Mouse (Mus musculus) embryonic fibroblast, embryonic 13.5 days (primary cell): ENCODE measurements around the gene Gna11. TPM values are rescaled to one million over a fixed set of nuclear protein-coding genes. Genes with fewer than 3 reads are reported as not detected.

ENCODE experiments used
- H3K27ac ChIP-seq: 2 replicates; pipeline ENCODE4 v1.5.1; 2012; ENCODE audit warnings: low read length, control low read depth, inconsistent platforms; ENCODE audit not compliant: insufficient read depth
- H3K4me1 ChIP-seq: 2 replicates; pipeline ENCODE4 v1.6.1; 2011; ENCODE audit warnings: low read length; ENCODE audit not compliant: control insufficient read depth, insufficient read depth
- H3K4me3 ChIP-seq: 2 replicates; pipeline ENCODE4 v1.5.1; 2011; ENCODE audit warnings: mild to moderate bottlenecking, control low read depth, low read length; ENCODE audit not compliant: insufficient read depth
- CTCF ChIP-seq: IDR thresholded peaks from 2 replicates; pipeline ENCODE4 v1.5.1; 2011; ENCODE audit warnings: mild to moderate bottlenecking, control low read depth, low read length, moderate library complexity, borderline replicate concordance; ENCODE audit not compliant: insufficient read depth
- POLR2A ChIP-seq: IDR thresholded peaks from 2 replicates; pipeline ENCODE4 v1.6.1; 2011; ENCODE audit warnings: low read depth, mild to moderate bottlenecking, control low read depth, low read length, moderate library complexity
- polyA plus RNA-seq: library from polyadenylated mRNA; stranded (reverse); fragments of >200 nt; gene quantifications from 2 replicates; pipeline ENCODE4 v1.2.4, GENCODE M21; 2011; ENCODE audit warnings: low read depth; ENCODE audit not compliant: missing spikeins, insufficient read length

The Gna11 gene
- polyA plus RNA-seq, 1 experiment, result 66.3 TPM

GRCm38 (mm10) chr10:81556282-81556681 lies 11.3 kb upstream of the Gna11 start:
- TF ChIP-seq CTCF, result peak; percentile 44; the same call in 1 of the 2 replicates
- no peak for TF ChIP-seq POLR2A
- Histone ChIP-seq H3K4me3 (no peak overlapping the region), H3K27ac (no peak overlapping the region), H3K4me1 (no peaks in the 10 kb centered on the region)

GRCm38 (mm10) chr10:81553807-81554755 lies 9.1 kb upstream of the Gna11 start:
- H3K27ac ChIP-seq, result no peak overlapping the region
- no peak for TF ChIP-seq CTCF
- no peak for TF ChIP-seq POLR2A

GRCm38 (mm10) chr10:81553232-81553631 lies 8.2 kb upstream of the Gna11 start:
- H3K4me3 ChIP-seq, result no peak overlapping the region
- no peak overlapping the region for H3K27ac ChIP-seq
- no peaks in the 10 kb centered on the region for H3K4me1 ChIP-seq
- TF ChIP-seq POLR2A (no peak), CTCF (peak; percentile 66)

More at GRCm38 (mm10) chr10:81553807-81554755, 9.1 kb upstream of the Gna11 start:
- H3K4me1 ChIP-seq, result no peaks in the 10 kb centered on the region
- H3K4me3 ChIP-seq, result no peak overlapping the region

DNA sequence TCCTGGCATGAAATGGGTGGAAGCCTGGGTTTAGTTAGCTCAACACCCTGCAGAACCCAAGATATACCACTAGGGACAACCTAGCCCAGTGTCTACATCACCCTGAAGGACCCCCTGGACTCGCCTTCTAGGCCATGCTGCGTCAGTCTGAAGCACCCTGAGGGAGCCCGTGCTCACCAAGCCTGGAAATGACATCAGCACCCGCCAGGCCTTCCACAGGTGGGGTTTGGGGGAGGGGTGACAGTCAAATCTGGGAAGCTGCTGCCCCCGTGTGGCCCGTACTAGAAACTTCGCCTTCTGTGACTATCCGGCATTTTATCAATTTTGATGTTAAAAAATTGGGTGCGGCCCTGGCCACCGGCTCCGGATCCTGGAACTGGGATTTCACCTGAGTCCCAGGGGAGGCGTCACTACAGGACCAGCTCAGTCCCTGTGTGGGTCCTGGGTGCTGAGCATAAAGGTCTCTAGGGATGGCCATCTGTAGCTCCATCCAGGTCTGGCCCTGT lies 6.7 kb upstream of the Gna11 start:
- no peak overlapping the region for H3K4me3 ChIP-seq
- TF ChIP-seq CTCF (peak; percentile 53; the same call in 1 of the 2 replicates), POLR2A (no peak)
- no peaks in the 10 kb centered on the region for H3K4me1 ChIP-seq
- H3K27ac ChIP-seq, result no peak overlapping the region

DNA sequence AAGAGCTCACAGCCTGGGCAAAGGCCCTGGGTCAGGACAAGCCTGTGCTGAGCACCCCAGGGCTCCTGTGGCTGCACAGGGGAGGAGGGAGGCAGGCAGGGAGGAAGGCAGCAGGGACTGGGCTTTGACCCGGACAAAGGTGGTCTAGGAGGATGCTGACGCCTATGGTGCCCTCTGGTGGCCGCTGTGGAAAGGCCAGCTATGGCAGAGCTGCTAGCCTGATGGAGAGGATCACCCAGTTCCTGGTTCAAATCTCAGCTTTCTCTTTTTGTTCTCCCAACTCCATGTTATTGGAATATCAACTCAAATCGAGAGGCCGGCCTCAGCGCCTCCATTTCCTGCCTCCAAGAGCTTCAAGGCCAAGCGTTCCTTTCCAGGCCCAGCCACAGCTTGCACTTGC lies 5.3 kb upstream of the Gna11 start:
- TF ChIP-seq POLR2A (no peak), CTCF (peak; percentile 77)
- H3K4me1 ChIP-seq, result no peaks in the 10 kb centered on the region; the same call in 1 of the 2 replicates
- H3K4me3 ChIP-seq, result no peak overlapping the region
- H3K27ac ChIP-seq, result no peak overlapping the region

- TF ChIP-seq POLR2A, result no peak
- TF ChIP-seq CTCF, result no peak
- no peak overlapping the region for H3K27ac ChIP-seq
- no peaks in the 10 kb centered on the region; the same call in 1 of the 2 replicates for H3K4me1 ChIP-seq
- H3K4me3 ChIP-seq, result no peak overlapping the region
These were observed 4.0 kb upstream of the Gna11 start for GRCm38 (mm10) chr10:81548944-81549343.

DNA sequence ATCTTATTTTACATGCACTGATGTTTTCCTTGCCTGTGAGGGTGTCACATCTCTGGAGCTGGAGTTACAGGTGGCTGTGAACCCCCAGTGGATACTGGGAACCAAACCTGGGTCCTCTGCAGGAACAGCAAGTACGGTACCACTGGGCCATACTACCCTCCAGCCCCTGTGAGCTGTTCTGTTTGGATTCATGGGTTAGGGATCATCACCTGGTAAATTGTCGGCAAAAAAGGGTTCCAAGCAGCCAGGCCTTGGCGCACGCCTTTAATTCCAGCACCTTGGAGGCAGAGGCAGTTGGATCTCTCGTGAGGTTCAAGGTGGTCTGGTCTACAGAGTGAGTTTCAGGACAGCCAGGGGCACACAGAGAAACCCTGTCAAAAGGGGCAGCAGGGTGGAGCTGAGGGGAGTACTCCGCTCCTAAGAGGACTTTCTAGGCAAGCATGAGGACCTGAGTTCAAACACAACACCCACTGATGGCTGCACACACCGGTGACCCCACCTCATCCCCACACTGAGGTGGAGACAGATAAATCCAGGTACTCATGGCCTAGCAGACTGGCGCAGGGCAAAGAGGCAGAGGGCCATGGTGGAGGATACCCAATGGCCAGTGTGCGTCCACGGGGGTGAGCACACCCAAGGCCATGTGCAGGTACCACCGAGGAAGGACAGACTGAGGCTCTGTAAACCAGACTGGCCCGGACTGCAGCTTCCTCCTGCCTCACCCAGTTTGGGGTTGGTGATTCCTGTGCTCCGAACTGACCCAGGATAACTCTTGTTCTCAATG lies 2.0 kb upstream of the Gna11 start:
- H3K27ac ChIP-seq, result no peak overlapping the region
- TF ChIP-seq CTCF, result no peak
- no peak overlapping the region for H3K4me3 ChIP-seq
- H3K4me1 ChIP-seq, result peaks cover 3% of the 10 kb centered on the region; the same call in 1 of the 2 replicates

GRCm38 (mm10) chr10:81546332-81546731 lies 1.3 kb upstream of the Gna11 start:
- H3K27ac ChIP-seq, result no peak overlapping the region

More at GRCm38 (mm10) chr10:81546332-81546731, 1.3 kb upstream of the Gna11 start:
- Histone ChIP-seq H3K4me1 (peaks cover 3% of the 10 kb centered on the region; the same call in 1 of the 2 replicates), H3K4me3 (no peak overlapping the region)
- TF ChIP-seq CTCF (no peak), POLR2A (no peak)
